Mouse (Mus musculus) neural tube, embryonic 13.5 days (tissue): ENCODE measurements around the gene Atg4d. TPM values are rescaled to one million over a fixed set of nuclear protein-coding genes. Genes with fewer than 3 reads are reported as not detected.
A peak's percentile ranks its signal among the peaks of the same experiment; 100 is the strongest.
"Not testable (repeated sequence)": the region's sequence is repeated elsewhere in the genome, so short reads cannot be mapped to it uniquely, and the experiment has no call there.

Experiments
- ATAC-seq: fragments of 200-750 bp; cut with Nextera tagmentation; 2 replicates; pipeline ENCODE4 v1.8.0; 2017; ENCODE audit warnings: low read depth, mild to moderate bottlenecking, moderate TSS enrichment, moderate library complexity
- H3K27ac ChIP-seq: fragments of 300-500 bp; sonication (generic); replicated peaks from 2 replicates; pipeline ENCODE4 v1.5.1; 2015; ENCODE audit warnings: moderate library complexity, mild to moderate bottlenecking, inconsistent platforms
- H3K27me3 ChIP-seq: fragments of 300-500 bp; sonication (generic); 2 replicates; pipeline ENCODE4 v1.6.1; 2015; ENCODE audit warnings: mild to moderate bottlenecking, inconsistent platforms
- H3K36me3 ChIP-seq: fragments of 300-500 bp; sonication (generic); 2 replicates; pipeline ENCODE4 v1.6.1; 2015; ENCODE audit warnings: mild to moderate bottlenecking, inconsistent platforms
- H3K4me1 ChIP-seq: fragments of 300-500 bp; sonication (generic); replicated peaks from 2 replicates; pipeline ENCODE4 v1.6.1; 2015; ENCODE audit warnings: inconsistent platforms
- H3K4me2 ChIP-seq: fragments of 300-500 bp; sonication (generic); 2 replicates; pipeline ENCODE4 v1.6.1; 2015; ENCODE audit warnings: inconsistent platforms, mild to moderate bottlenecking, moderate library complexity
- H3K4me3 ChIP-seq: fragments of 300-500 bp; sonication (generic); 2 replicates; pipeline ENCODE4 v1.5.1; 2015; ENCODE audit warnings: mild to moderate bottlenecking, inconsistent platforms
- H3K9ac ChIP-seq: fragments of 300-500 bp; sonication (generic); 2 replicates; pipeline ENCODE4 v1.6.1; 2015; ENCODE audit warnings: moderate library complexity, mild to moderate bottlenecking, inconsistent platforms
- H3K9me3 ChIP-seq: fragments of 300-500 bp; sonication (generic); 2 replicates; pipeline ENCODE4 v1.6.1; 2016; ENCODE audit warnings: inconsistent platforms
- WGBS: fragments of 180-500 bp; shearing (Covaris S2); methylation state at CpG from one replicate; pipeline ENCODE4 v1.1.7; 2015; 5-methylcytosine and 5-hydroxymethylcytosine counted together
- polyA plus RNA-seq: library from polyadenylated mRNA; unstranded; fragments of >200 nt; fragmentation: Nextera tagmentation; extraction: Ambion mirVana; gene quantifications from 2 replicates; pipeline ENCODE4 v1.2.1, GENCODE M21; 2015

Atg4d gene
- polyA plus RNA-seq, 1 experiment from 2014 or later: 56.1 TPM

- H3K27ac ChIP-seq: peak overlapping the region; percentile 80
- ATAC-seq: peak; percentile 28
- H3K27me3 ChIP-seq: peaks cover 3% of the 10 kb centered on the region
- H3K36me3 ChIP-seq: peaks cover 24% of the 10 kb centered on the region
- H3K9ac ChIP-seq: peak overlapping the region; percentile 68
- peak overlapping the region; percentile 83 for H3K4me2 ChIP-seq
- H3K9me3 ChIP-seq: no peaks in the 10 kb centered on the region
- peak overlapping the region; percentile 76 for H3K4me3 ChIP-seq
- WGBS: 19% methylated on average over 17 of the region's 17 CpGs
- H3K4me1 ChIP-seq: peaks cover 20% of the 10 kb centered on the region
These were observed 657 bp upstream of the Atg4d start for GRCm38 (mm10) chr9:21264272-21264999.

GRCm38 (mm10) chr9:21265611-21266010 is 518 bp downstream of the Atg4d start:
- peak overlapping the region; percentile 76 for H3K4me3 ChIP-seq
- no peaks in the 10 kb centered on the region for H3K27me3 ChIP-seq
- no peaks in the 10 kb centered on the region for H3K9me3 ChIP-seq
- peak overlapping the region; percentile 80 for H3K27ac ChIP-seq
- peak; percentile 26 for ATAC-seq
- H3K36me3 ChIP-seq: peaks cover 34% of the 10 kb centered on the region
- WGBS: 6% methylated on average over 11 of the region's 11 CpGs
- H3K4me2 ChIP-seq: peak overlapping the region; percentile 83
- peak overlapping the region; percentile 79 for H3K9ac ChIP-seq
- H3K4me1 ChIP-seq: peaks cover 20% of the 10 kb centered on the region

GRCm38 (mm10) chr9:21266889-21267288 is 1.8 kb downstream of the Atg4d start:
- no peak overlapping the region for H3K4me3 ChIP-seq
- H3K4me2 ChIP-seq: peak overlapping the region; percentile 83
- H3K36me3 ChIP-seq: peaks cover 47% of the 10 kb centered on the region
- WGBS: 85% methylated on average over 5 of the region's 5 CpGs
- H3K9me3 ChIP-seq: no peaks in the 10 kb centered on the region
- H3K27me3 ChIP-seq: no peaks in the 10 kb centered on the region
- peaks cover 20% of the 10 kb centered on the region for H3K4me1 ChIP-seq
- H3K27ac ChIP-seq: no peak overlapping the region
- ATAC-seq: no peak
- peak overlapping the region; percentile 79 for H3K9ac ChIP-seq

- Histone ChIP-seq H3K4me1 (peaks cover 20% of the 10 kb centered on the region), H3K4me2 (no peak overlapping the region), H3K9ac (no peak overlapping the region), H3K9me3 (no peaks in the 10 kb centered on the region), H3K27me3 (no peaks in the 10 kb centered on the region), H3K4me3 (no peak overlapping the region), H3K36me3 (peaks cover 61% of the 10 kb centered on the region), H3K27ac (no peak overlapping the region)
- ATAC-seq: no peak
- WGBS: 95% methylated on average over 16 of the region's 16 CpGs
These were observed 3.2 kb downstream of the Atg4d start for GRCm38 (mm10) chr9:21268305-21268704.

- H3K36me3 ChIP-seq: peaks cover 74% of the 10 kb centered on the region
- not testable (repeated sequence) for H3K27ac ChIP-seq, H3K27me3 ChIP-seq, H3K9me3 ChIP-seq, H3K9ac ChIP-seq, H3K4me2 ChIP-seq, H3K4me3 ChIP-seq, ATAC-seq
- H3K4me1 ChIP-seq: peaks cover 17% of the 10 kb centered on the region
- 83% methylated on average over 5 of the region's 5 CpGs for WGBS
These were observed 4.5 kb downstream of the Atg4d start for GRCm38 (mm10) chr9:21269590-21269989.

GRCm38 (mm10) chr9:21272391-21272790 is 7.3 kb downstream of the Atg4d start:
- H3K4me1 ChIP-seq: no peaks in the 10 kb centered on the region; the same call in 1 of the 2 replicates
- no peak overlapping the region for H3K27ac ChIP-seq
- ATAC-seq: no peak
- WGBS: 91% methylated on average over 9 of the region's 9 CpGs
- no peaks in the 10 kb centered on the region for H3K27me3 ChIP-seq
- peaks cover 96% of the 10 kb centered on the region for H3K36me3 ChIP-seq
- H3K4me3 ChIP-seq: no peak overlapping the region
- H3K9me3 ChIP-seq: no peaks in the 10 kb centered on the region
- H3K9ac ChIP-seq: no peak overlapping the region
- no peak overlapping the region for H3K4me2 ChIP-seq

GRCm38 (mm10) chr9:21273094-21273493 is 8.0 kb downstream of the Atg4d start:
- H3K4me3 ChIP-seq: no peak overlapping the region
- H3K27me3 ChIP-seq: no peaks in the 10 kb centered on the region
- H3K9ac ChIP-seq: no peak overlapping the region
- H3K27ac ChIP-seq: no peak overlapping the region
- H3K9me3 ChIP-seq: no peaks in the 10 kb centered on the region
- no peaks in the 10 kb centered on the region for H3K4me1 ChIP-seq
- H3K4me2 ChIP-seq: no peak overlapping the region
- ATAC-seq: no peak
- peaks cover 98% of the 10 kb centered on the region for H3K36me3 ChIP-seq
- 88% methylated on average over 8 of the region's 8 CpGs for WGBS

- 87% methylated on average over 7 of the region's 7 CpGs for WGBS
- ATAC-seq: no peak
- Histone ChIP-seq H3K4me3 (no peak overlapping the region), H3K27me3 (no peaks in the 10 kb centered on the region), H3K4me1 (no peaks in the 10 kb centered on the region), H3K9me3 (no peaks in the 10 kb centered on the region), H3K9ac (no peak overlapping the region), H3K27ac (no peak overlapping the region), H3K36me3 (peaks cover 98% of the 10 kb centered on the region), H3K4me2 (no peak overlapping the region)
These were observed 8.6 kb downstream of the Atg4d start for GRCm38 (mm10) chr9:21273520-21274228.

GRCm38 (mm10) chr9:21274336-21274735 is 9.2 kb downstream of the Atg4d start:
- Histone ChIP-seq H3K27ac (no peak overlapping the region), H3K4me1 (no peaks in the 10 kb centered on the region), H3K9me3 (no peaks in the 10 kb centered on the region), H3K9ac (no peak overlapping the region), H3K4me3 (no peak overlapping the region), H3K4me2 (no peak overlapping the region), H3K36me3 (peaks cover 98% of the 10 kb centered on the region), H3K27me3 (no peaks in the 10 kb centered on the region)
- ATAC-seq: no peak
- WGBS: 97% methylated on average over 3 of the region's 3 CpGs

GRCm38 (mm10) chr9:21275013-21275710 is 10.1 kb downstream of the Atg4d start:
- 88% methylated on average over 7 of the region's 7 CpGs for WGBS
- Histone ChIP-seq H3K27ac (no peak overlapping the region), H3K4me3 (no peak overlapping the region), H3K4me2 (no peak overlapping the region), H3K27me3 (no peaks in the 10 kb centered on the region), H3K36me3 (peaks cover 99% of the 10 kb centered on the region), H3K9ac (no peak overlapping the region), H3K9me3 (no peaks in the 10 kb centered on the region), H3K4me1 (no peaks in the 10 kb centered on the region)
- ATAC-seq: no peak

GRCm38 (mm10) chr9:21275727-21276126 is 10.6 kb downstream of the Atg4d start:
- Histone ChIP-seq H3K4me3 (no peak overlapping the region), H3K4me2 (no peak overlapping the region), H3K9me3 (no peaks in the 10 kb centered on the region), H3K4me1 (no peaks in the 10 kb centered on the region), H3K27ac (no peak overlapping the region), H3K36me3 (peaks cover 98% of the 10 kb centered on the region), H3K9ac (no peak overlapping the region), H3K27me3 (no peaks in the 10 kb centered on the region)
- ATAC-seq: no peak
- WGBS: 89% methylated on average over 12 of the region's 12 CpGs

- no peaks in the 10 kb centered on the region for H3K9me3 ChIP-seq
- ATAC-seq: no peak; the same call in 1 of the 2 replicates
These were observed 11.2 kb downstream of the Atg4d start for GRCm38 (mm10) chr9:21276307-21276706.

More at GRCm38 (mm10) chr9:21276307-21276706, 11.2 kb downstream of the Atg4d start:
- Histone ChIP-seq H3K9ac (no peak overlapping the region), H3K4me3 (no peak overlapping the region), H3K4me1 (no peaks in the 10 kb centered on the region), H3K36me3 (peaks cover 98% of the 10 kb centered on the region), H3K27ac (no peak overlapping the region), H3K27me3 (no peaks in the 10 kb centered on the region), H3K4me2 (no peak overlapping the region)
- 91% methylated on average over 8 of the region's 8 CpGs for WGBS
